Mouse (Mus musculus): ENCODE results near the gene Taok3.

Taok3 gene

DNA sequence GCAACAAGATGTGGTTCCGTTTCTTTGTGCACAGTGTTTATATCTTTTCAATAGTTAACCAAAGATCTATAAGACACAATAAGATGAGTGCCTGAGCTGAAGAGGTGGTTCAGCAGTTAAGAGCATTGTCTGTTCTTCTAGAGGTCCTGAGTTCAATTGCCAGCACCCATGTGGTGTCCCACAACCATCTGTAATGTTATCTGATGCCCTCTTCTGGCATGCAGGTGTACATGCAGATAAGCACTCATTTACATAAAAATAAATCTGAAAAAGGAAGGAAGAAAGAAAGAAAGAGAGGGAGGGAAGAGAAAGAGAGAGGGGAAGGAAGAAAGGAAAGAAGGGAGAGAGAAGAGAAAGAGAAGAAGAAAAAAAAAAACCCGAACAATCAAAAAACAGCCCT lies 186.9 kb downstream of the Taok3 start:
- no peak for DNase-seq

GRCm38 (mm10) chr5:117307699-117308098 lies 187.8 kb downstream of the Taok3 start:
- peak; percentile 89 for DNase-seq

GRCm38 (mm10) chr5:117313420-117313819 lies 193.5 kb downstream of the Taok3 start:
- peak; percentile 88 for DNase-seq

DNA sequence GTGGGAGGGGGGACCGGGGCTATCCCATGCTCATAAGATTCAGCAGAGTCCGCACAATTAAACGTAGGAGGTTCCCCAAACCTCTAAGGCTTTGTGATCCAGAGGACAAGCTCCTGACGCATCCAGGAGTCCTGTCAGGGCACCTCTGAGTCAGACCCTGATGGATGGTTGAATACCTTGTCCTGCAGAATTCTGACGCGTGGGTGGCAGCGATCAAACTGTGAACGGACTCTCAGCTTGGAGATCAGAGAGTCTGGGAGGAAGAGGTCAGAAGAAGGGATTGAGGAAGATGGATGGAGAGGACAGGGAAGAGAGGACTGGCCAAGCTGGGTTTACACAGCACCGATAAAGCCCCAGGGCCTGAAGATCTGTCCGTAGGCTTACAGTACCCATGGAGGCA lies 194.0 kb downstream of the Taok3 start:
- DNase-seq, result no peak

DNA sequence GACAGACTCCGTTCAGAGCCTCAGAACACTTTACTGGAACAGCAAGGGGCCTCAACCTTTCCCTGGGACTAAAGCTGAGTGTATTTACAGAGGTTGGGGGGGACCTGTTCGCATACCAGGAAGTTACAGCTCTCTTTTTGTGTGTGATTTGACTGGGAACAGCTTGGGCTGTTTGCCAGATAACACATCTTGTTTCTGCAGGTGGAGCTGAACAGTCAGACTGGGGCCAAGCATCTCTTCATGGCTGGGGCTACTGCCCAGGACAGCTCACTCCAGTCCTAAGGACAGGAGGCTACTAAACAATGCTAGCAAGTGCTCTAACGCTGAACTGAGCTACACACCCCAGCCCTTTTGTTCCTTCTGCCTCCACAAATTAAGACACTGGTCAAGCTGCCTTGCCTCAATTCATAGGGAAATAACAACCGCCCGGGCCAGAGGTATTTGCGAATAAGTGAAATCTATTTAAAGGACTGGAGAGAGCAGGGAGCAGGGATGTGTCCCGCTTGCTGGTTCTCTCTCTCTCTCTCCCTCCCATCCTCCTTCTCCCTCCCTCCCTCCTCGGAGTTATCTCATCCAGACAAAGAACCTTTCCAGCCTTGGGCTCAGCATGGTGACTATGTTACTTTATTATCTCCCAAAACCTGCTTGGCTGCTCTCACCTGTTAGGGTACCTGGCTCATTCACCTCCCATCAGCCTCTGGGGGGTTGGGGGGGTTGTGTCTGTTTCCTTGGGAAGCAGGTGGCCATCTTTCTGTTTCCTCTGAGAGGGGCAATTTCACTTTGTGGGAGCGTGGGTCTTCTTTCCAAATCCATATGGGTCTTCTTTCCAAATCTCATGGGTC lies 194.9 kb downstream of the Taok3 start:
- DNase-seq, result peak; percentile 65

GRCm38 (mm10) chr5:117318741-117319629 lies 199.1 kb downstream of the Taok3 start, which contains the start of gene Vsig10:
TSS of gene Vsig10 (plus strand) at chr5:117319083.
- DNase-seq, result peak; percentile 76

DNA sequence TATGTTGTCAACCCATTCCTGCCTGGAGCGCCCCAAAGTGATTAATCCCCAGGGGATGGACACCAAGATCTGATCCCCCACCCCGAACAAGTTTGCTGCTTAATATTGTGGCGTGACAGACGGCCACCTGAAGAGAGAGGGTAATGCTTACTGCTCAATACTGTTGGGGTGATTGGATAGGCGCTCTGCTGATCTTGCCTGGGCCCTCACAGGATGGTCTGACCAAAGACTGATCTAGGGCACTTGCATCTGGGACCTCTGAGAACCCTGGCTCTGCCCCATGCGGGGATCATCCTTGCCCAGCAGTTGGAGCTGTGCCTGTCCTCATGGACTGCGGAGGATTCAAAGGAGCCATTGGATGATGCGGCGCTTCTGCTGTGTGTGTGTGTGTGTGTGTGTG lies 203.8 kb downstream of the Taok3 start:
- DNase-seq, result no peak

Measured in lung, postnatal 36 days (tissue).